Mouse (Mus musculus): ENCODE measurements around the gene Padi4.

- TF ChIP-seq CTCF (IDR thresholded peaks at IDR 0.05; ENCODE audit: low read depth, low read length) (no peak), POLR2A (IDR thresholded peaks at IDR 0.05; ENCODE audit: borderline replicate concordance, low read depth, low read length) (no peak)
These were observed 31.5 kb downstream of the Padi4 start, which contains the start of gene Padi6 for GRCm38 (mm10) chr4:140742543-140742942.
